Mouse (Mus musculus) lung, postnatal 0 days (tissue): ENCODE measurements around the gene Ralgapa2.

Experiments used
- CTCF ChIP-seq: IDR thresholded peaks from 2 replicates; pipeline ENCODE4 v1.5.1; 2016; ENCODE audit warnings: antibody characterized with exemption, mild to moderate bottlenecking
- EP300 ChIP-seq: IDR thresholded peaks from 2 replicates; pipeline ENCODE4 v1.6.1; 2016; ENCODE audit warnings: antibody characterized with exemption, mild to moderate bottlenecking, control low read depth

DNA sequence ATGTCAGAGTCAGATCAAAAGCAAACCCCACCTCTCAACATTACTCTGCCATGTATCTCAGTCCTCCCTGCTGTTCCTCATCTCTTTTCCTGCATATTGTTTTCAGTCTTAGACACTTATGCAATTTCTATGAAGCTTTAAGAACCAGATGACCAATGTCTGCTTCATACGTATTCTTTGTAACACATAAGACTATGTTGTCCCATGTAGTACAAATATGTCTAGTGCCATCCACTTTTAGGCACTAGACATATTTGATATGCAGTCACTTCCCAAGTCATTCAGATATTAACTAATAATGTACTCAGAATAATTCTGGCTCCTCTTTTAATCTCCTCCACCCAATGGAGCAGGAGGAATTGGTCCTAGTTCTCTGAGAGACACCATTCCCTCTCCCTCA, 21.2 kb downstream of the Ralgapa2 start:
- no peak for TF ChIP-seq CTCF
- peak; percentile 96 for TF ChIP-seq EP300
